Mouse (Mus musculus) small intestine, adult 2 months (tissue): Measurements from ENCODE around the gene Cpeb3.

Source experiments
- CTCF ChIP-seq: fragments of 200-500 bp; IDR thresholded peaks from 2 replicates; pipeline ENCODE4 v1.5.1; 2012; ENCODE audit warnings: low read depth, mild to moderate bottlenecking, control low read depth, inconsistent platforms, low read length, moderate library complexity, mixed read lengths; ENCODE audit not compliant: insufficient replicate concordance, insufficient read length; ENCODE audit errors: extremely low read depth
- POLR2A ChIP-seq: fragments of 200-500 bp; IDR thresholded peaks from 2 replicates; pipeline ENCODE4 v1.6.1; 2012; ENCODE audit warnings: low read depth, mild to moderate bottlenecking, control low read depth, inconsistent platforms, low read length, moderate library complexity

GRCm38 (mm10) chr19:37208986-37209385 lies 585 bp upstream of the Cpeb3 start:
- TF ChIP-seq CTCF (no peak), POLR2A (no peak)
